Mouse (Mus musculus) stomach, embryonic 14.5 days (tissue): ENCODE measurements around the gene 2310034G01Rik. TPM values are rescaled to one million over a fixed set of nuclear protein-coding genes. Genes with fewer than 3 reads are reported as not detected.

ENCODE experiments used
- ATAC-seq: fragments of 200-750 bp; cut with Nextera tagmentation; 2 replicates; pipeline ENCODE4 v1.8.0; 2017; ENCODE audit warnings: low read depth, moderate TSS enrichment; ENCODE audit not compliant: insufficient number of reproducible peaks, insufficient read depth, low FRiP score
- H3K27ac ChIP-seq: fragments of 300-500 bp; sonication (generic); 2 replicates; pipeline ENCODE4 v1.5.1; 2014; ENCODE audit warnings: mild to moderate bottlenecking, low read length, moderate library complexity, mixed read lengths
- H3K27me3 ChIP-seq: fragments of 300-500 bp; sonication (generic); 2 replicates; pipeline ENCODE4 v1.6.1; 2014; ENCODE audit warnings: low read length, control low read depth, mixed read lengths; ENCODE audit not compliant: control insufficient read depth, insufficient read depth
- H3K36me3 ChIP-seq: fragments of 300-500 bp; sonication (generic); 2 replicates; pipeline ENCODE4 v1.6.1; 2014; ENCODE audit warnings: mild to moderate bottlenecking, control low read depth, low read length, moderate library complexity, mixed read lengths; ENCODE audit not compliant: control insufficient read depth, insufficient read depth
- H3K4me1 ChIP-seq: fragments of 300-500 bp; sonication (generic); 2 replicates; pipeline ENCODE4 v1.6.1; 2014; ENCODE audit warnings: low read length, control low read depth, mixed read lengths; ENCODE audit not compliant: control insufficient read depth, insufficient read depth
- H3K4me2 ChIP-seq: fragments of 300-500 bp; sonication (generic); replicated peaks from 2 replicates; pipeline ENCODE4 v1.6.1; 2014; ENCODE audit warnings: low read depth, low read length, control low read depth
- H3K4me3 ChIP-seq: fragments of 300-500 bp; sonication (generic); 2 replicates; pipeline ENCODE4 v1.5.1; 2014; ENCODE audit warnings: low read depth, low read length, control low read depth
- H3K9ac ChIP-seq: fragments of 300-500 bp; sonication (generic); replicated peaks from 2 replicates; pipeline ENCODE4 v1.6.1; 2014; ENCODE audit warnings: low read depth, mild to moderate bottlenecking, control low read depth, low read length, moderate library complexity, mixed read lengths
- H3K9me3 ChIP-seq: fragments of 300-500 bp; sonication (generic); 2 replicates; pipeline ENCODE4 v1.6.1; 2016; ENCODE audit warnings: low read depth, low read length, control low read depth; ENCODE audit not compliant: control insufficient read depth
- WGBS: fragments of 180-500 bp; shearing (Covaris S2); extraction: QIAGEN DNeasy Blood & Tissue Kit; methylation state at CpG from one replicate; pipeline ENCODE4 v1.1.7; 2014; 5-methylcytosine and 5-hydroxymethylcytosine counted together
- polyA plus RNA-seq: library from polyadenylated mRNA; unstranded; fragments of >200 nt; fragmentation: Nextera tagmentation; extraction: Ambion mirVana; gene quantifications from 2 replicates; pipeline ENCODE4 v1.2.1, GENCODE M21; 2014

The 2310034G01Rik gene
- polyA plus RNA-seq, 1 experiment from 2014 or later, result 2.1 TPM

DNA sequence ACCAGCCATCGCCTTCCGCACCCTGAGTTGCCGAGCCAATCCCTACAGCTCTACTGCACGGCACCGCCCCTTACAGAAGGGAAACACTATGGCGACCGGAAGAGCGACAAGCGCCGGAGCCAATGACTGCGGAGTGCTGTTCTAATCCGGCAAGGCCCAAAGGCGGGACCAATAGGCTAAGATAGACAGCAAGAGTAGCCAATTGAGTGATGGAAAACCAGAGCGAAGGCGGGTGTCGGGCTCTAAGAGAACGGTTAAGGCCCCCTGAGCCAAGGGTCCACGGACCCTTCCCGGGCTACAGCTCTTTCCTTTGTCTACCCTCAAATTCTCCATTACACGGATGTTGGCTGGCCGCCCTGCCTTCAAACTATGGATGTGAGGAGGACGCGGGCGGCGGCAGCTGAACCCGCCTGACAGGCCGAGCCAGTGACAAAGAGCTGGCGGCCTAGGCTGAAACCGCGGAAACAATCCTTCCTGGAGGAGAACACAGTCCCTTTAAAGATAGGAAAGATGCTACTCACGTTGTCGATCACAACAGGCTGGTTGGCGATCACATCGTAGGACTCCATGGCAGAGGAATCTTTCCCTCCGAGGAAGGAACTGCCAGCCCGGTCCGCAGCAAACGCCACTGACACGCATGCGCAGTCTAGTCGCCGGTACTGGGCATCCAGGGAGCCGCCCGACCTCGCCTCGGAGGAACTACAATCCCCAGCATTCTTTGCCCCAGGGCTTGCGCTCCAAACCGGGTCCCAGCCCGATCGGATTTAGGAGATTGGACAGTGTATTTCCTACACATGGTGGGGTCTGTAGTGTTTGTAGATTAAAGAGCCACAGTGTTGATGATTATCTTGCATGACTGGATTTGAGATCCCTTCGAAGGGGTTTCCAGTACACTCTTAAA, 45.3 kb upstream of the 2310034G01Rik start, which contains the start of gene Actr1a:
TSS of gene Actr1a (minus strand) at position 640 of the 901 bp plus-strand sequence.
- peak within 1 kb of the TSS; percentile 90 for H3K4me3 ChIP-seq
- WGBS, result under 1% methylated on average over 51 of the region's 51 CpGs
- H3K9ac ChIP-seq, result peak within 1 kb of the TSS; percentile 63
- H3K9me3 ChIP-seq, result no peaks in the 10 kb centered on the region
- peak; percentile 96 for ATAC-seq
- no peaks in the 10 kb centered on the region for H3K27me3 ChIP-seq
- H3K36me3 ChIP-seq, result peaks cover 6% of the 10 kb centered on the region
- peak within 1 kb of the TSS; percentile 93 for H3K4me2 ChIP-seq
- H3K4me1 ChIP-seq, result peaks cover 31% of the 10 kb centered on the region
- peak within 1 kb of the TSS; percentile 73 for H3K27ac ChIP-seq

- no peak overlapping the region; the same call in 1 of the 2 replicates for H3K27ac ChIP-seq
- 6% methylated on average over 10 of the region's 10 CpGs for WGBS
- H3K4me2 ChIP-seq, result peak overlapping the region; percentile 93
Observed at GRCm38 (mm10) chr19:46394712-46395108, 44.6 kb upstream of the 2310034G01Rik start.

DNA sequence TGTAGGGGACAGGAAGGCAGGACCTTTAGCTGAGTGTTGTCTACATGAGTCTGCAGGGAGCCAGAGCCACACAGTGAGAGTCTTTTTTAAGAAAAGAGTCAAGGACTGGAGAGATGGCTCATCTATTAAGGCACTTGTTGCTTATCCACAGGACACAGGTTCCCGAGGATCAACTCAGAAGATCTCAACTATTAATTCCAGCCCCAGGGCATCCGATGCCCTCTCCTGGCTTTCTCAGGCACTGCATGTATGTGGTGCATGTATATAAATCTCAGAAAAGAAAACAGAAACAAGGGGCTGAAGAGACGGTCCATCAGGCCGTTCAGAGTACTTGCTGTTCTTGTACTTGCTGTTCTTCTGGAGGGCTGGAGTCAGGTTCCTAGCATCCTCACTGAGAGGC, 41.9 kb upstream of the 2310034G01Rik start:
- Histone ChIP-seq H3K9me3 (no peaks in the 10 kb centered on the region), H3K4me3 (no peak overlapping the region), H3K27me3 (no peaks in the 10 kb centered on the region), H3K9ac (no peak overlapping the region), H3K4me1 (peaks cover 16% of the 10 kb centered on the region; the same call in 1 of the 2 replicates), H3K36me3 (peaks cover 16% of the 10 kb centered on the region), H3K27ac (no peak overlapping the region), H3K4me2 (no peak overlapping the region)
- ATAC-seq, result no peak
- 43% methylated on average over 4 of the region's 4 CpGs for WGBS

More at GRCm38 (mm10) chr19:46394712-46395108, 44.6 kb upstream of the 2310034G01Rik start:
- H3K4me3 ChIP-seq, result peak overlapping the region; percentile 90
- H3K9ac ChIP-seq, result 0 out of 2 replicates have a peak overlapping the region, but pooled peaks have one; percentile 18
- no peaks in the 10 kb centered on the region for H3K27me3 ChIP-seq
- peaks cover 6% of the 10 kb centered on the region for H3K36me3 ChIP-seq
- ATAC-seq, result no peak
- H3K4me1 ChIP-seq, result peaks cover 31% of the 10 kb centered on the region
- H3K9me3 ChIP-seq, result no peaks in the 10 kb centered on the region

GRCm38 (mm10) chr19:46389872-46390271, 39.8 kb upstream of the 2310034G01Rik start:
- H3K27ac ChIP-seq, result no peak overlapping the region
- 84% methylated on average over 5 of the region's 5 CpGs for WGBS
- H3K4me3 ChIP-seq, result no peak overlapping the region
- no peak overlapping the region for H3K9ac ChIP-seq
- no peak for ATAC-seq
- no peak overlapping the region for H3K4me2 ChIP-seq
- peaks cover 13% of the 10 kb centered on the region; the same call in 1 of the 2 replicates for H3K4me1 ChIP-seq
- peaks cover 26% of the 10 kb centered on the region for H3K36me3 ChIP-seq
- H3K9me3 ChIP-seq, result no peaks in the 10 kb centered on the region
- no peaks in the 10 kb centered on the region for H3K27me3 ChIP-seq

DNA sequence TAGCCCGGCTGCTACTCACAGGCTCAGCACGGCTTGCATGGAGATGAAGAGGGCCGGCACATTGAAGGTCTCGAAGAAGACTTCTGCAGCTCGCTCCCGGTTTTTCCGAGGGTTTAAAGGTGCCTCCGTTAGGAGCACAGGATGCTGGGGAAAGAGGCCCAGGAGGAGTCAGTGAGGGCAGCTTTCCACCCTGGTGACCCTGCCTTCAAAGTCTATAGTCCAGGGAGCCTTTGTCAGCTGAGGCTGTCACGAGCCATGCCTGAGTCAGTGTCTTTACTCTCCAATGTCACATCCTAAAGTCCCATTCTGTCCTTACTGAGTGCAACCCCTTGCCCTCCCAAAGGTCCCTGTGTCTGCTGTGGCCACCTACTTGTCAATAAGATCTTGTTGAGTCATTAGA, 32.2 kb upstream of the 2310034G01Rik start:
- Histone ChIP-seq H3K27me3 (no peaks in the 10 kb centered on the region), H3K9ac (no peak overlapping the region), H3K9me3 (no peaks in the 10 kb centered on the region), H3K36me3 (peaks cover 86% of the 10 kb centered on the region), H3K4me2 (no peak overlapping the region), H3K4me3 (no peak overlapping the region), H3K4me1 (no peaks in the 10 kb centered on the region), H3K27ac (no peak overlapping the region)
- no peak for ATAC-seq
- 90% methylated on average over 9 of the region's 9 CpGs for WGBS

DNA sequence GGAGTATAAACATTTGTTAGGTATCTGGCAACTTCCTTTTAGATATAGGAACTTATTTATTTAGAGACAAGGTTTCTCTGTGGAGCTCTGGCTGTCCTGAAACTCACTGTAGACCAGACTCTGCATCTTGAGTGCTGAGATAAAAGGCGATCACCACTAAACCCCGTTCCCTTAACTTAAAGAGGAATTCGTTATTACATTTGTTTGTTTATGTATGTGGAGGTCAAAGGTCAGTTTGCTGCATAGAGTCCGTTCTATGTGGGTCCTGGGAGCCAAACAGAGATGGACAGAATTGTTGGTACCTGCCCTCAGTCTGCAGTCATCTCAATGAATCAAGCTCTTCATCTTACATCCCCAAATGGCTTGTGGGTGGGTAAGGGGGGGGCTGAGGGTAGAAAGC, 25.8 kb upstream of the 2310034G01Rik start:
- no peak for ATAC-seq
- H3K27ac ChIP-seq, result no peak overlapping the region
- H3K9me3 ChIP-seq, result no peaks in the 10 kb centered on the region
- 17% methylated on average over 4 of the region's 4 CpGs for WGBS
- H3K4me1 ChIP-seq, result no peaks in the 10 kb centered on the region
- no peak overlapping the region for H3K4me3 ChIP-seq
- no peaks in the 10 kb centered on the region for H3K27me3 ChIP-seq
- H3K4me2 ChIP-seq, result no peak overlapping the region
- peaks cover 36% of the 10 kb centered on the region for H3K36me3 ChIP-seq
- H3K9ac ChIP-seq, result no peak overlapping the region

DNA sequence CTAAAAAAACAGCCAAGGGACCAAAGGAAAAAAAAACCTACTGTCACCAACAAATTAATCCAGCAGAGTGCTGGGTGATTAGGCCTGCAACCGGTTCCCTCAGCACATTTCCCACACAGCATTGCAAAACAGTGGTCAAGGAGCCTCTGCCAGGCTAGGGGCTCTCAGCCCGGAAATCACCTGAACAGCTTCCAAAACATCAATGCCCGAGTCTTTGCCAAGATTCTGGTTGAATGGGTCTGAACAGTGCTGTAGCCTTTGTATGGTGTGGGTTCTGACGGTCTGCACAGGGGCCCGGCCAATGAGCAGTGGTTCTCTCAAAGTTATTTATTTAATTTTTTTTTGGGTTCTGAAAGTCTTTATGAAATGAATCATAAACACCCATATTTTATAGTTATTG, 25.4 kb upstream of the 2310034G01Rik start:
- no peaks in the 10 kb centered on the region for H3K27me3 ChIP-seq
- WGBS, result 56% methylated on average over 5 of the region's 5 CpGs
- peaks cover 32% of the 10 kb centered on the region for H3K36me3 ChIP-seq
- ATAC-seq, result no peak
- no peaks in the 10 kb centered on the region for H3K4me1 ChIP-seq
- H3K4me2 ChIP-seq, result no peak overlapping the region
- no peak overlapping the region for H3K27ac ChIP-seq
- H3K4me3 ChIP-seq, result no peak overlapping the region
- no peaks in the 10 kb centered on the region for H3K9me3 ChIP-seq
- H3K9ac ChIP-seq, result no peak overlapping the region

DNA sequence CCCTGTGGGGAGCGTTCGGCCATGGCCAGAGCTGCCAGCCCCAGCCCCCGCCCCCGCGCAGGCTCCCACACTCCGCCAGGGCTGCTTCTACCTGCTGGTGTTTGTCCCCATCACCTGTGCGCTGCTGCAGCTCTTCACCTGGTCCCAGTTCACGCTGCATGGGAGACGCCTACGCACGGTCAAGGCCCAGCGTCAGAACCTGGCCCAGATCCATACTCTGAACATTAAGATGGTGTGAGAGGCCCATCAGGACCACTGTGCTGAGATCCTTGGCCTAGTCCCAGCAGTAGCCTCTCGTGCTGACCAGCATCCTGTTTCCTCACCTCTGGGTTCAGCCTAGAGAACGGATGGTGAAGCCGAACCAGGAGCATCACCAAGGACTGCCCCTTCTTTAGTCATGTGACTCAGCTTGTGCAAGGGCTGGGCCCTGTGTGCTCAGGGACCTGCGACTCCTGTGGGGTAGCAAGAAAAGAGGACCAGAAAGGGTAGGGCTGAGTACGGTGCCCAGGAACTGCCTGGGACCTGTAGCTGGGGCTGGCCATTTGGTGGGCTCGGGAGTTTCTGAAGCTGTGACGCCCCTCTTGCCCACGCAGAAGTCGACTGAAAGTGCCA, 24.5 kb upstream of the 2310034G01Rik start:
- H3K4me3 ChIP-seq, result no peak overlapping the region
- no peak for ATAC-seq
- 54% methylated on average over 21 of the region's 21 CpGs for WGBS
- no peaks in the 10 kb centered on the region for H3K9me3 ChIP-seq
- no peak overlapping the region for H3K27ac ChIP-seq
- peaks cover 23% of the 10 kb centered on the region for H3K36me3 ChIP-seq
- no peaks in the 10 kb centered on the region for H3K4me1 ChIP-seq
- H3K4me2 ChIP-seq, result no peak overlapping the region
- H3K27me3 ChIP-seq, result no peaks in the 10 kb centered on the region
- H3K9ac ChIP-seq, result no peak overlapping the region; the same call in 1 of the 2 replicates
